Mouse (Mus musculus): ENCODE measurements around the gene Kel. TPM values are rescaled to one million over a fixed set of nuclear protein-coding genes. Genes with fewer than 3 reads are reported as not detected.

Kel gene
- polyA plus RNA-seq, 1 experiment, result not detected

GRCm38 (mm10) chr6:41701245-41701644 lies 2.9 kb downstream of the Kel start:
- no peak for TF ChIP-seq POLR2A (IDR thresholded peaks at IDR 0.05; ENCODE audit: insufficient read depth, low read depth, low read length)
- TF ChIP-seq CTCF (IDR thresholded peaks at IDR 0.05; ENCODE audit: insufficient read depth, low read depth, low read length), result no peak
- WGBS, result 87% methylated on average over 1 of the region's 1 CpGs

DNA sequence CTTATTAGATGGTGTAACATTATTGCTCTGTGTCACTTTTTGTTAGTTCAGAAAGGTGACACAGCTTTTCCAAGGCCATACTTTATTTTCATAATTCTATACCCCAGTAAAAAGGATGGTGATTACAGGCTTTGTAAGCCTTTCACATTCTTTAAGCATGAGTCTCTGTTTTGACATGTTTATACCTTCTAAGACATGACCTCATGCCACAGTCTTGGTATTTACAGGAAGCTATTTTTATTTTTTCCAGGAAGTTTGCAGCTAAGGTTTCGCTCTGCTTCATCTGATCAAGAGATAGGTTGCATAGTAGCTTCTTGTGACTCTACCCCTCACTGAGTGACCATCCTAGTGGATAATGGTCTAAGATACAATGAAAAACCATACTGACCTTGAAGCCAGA lies 9.7 kb downstream of the Kel start:
- TF ChIP-seq POLR2A (IDR thresholded peaks at IDR 0.05; ENCODE audit: insufficient read depth, low read depth, low read length) (no peak), CTCF (IDR thresholded peaks at IDR 0.05; ENCODE audit: insufficient read depth, low read depth, low read length) (no peak)
- 88% methylated on average over 1 of the region's 1 CpGs for WGBS
- Histone ChIP-seq H3K4me3 (ENCODE audit: insufficient read depth, low read depth, low read length) (no peak overlapping the region), H3K4me1 (ENCODE audit: control insufficient read depth, insufficient read depth, low read length) (no peaks in the 10 kb centered on the region), H3K27ac (ENCODE audit: insufficient read depth, low read depth, low read length) (no peak overlapping the region)

More at GRCm38 (mm10) chr6:41701245-41701644, 2.9 kb downstream of the Kel start:
- no peaks in the 10 kb centered on the region for H3K4me1 ChIP-seq (ENCODE audit: control insufficient read depth, insufficient read depth, low read length)
- no peak overlapping the region for H3K4me3 ChIP-seq (ENCODE audit: insufficient read depth, low read depth, low read length)
- H3K27ac ChIP-seq (ENCODE audit: insufficient read depth, low read depth, low read length), result no peak overlapping the region

DNA sequence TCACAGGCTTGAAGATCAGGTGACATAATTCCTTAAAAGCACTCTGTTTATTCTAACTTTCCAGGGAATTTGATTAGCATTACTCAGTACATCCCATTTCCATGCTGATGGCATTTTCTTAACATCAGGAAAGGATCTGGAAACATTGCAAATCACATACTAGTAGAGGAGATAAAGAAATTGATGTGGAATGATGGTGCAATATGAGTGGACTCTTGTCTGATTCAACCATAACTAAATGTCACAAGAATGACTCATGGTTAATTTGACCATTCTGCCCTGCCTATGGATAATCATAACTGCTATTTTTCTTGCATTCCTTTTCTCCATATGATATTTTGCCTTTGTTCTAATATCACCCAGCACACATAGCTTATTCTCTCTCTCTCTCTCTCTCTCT lies 11.9 kb downstream of the Kel start:
- H3K27ac ChIP-seq (ENCODE audit: insufficient read depth, low read depth, low read length), result no peak overlapping the region
- TF ChIP-seq POLR2A (IDR thresholded peaks at IDR 0.05; ENCODE audit: insufficient read depth, low read depth, low read length) (no peak), CTCF (IDR thresholded peaks at IDR 0.05; ENCODE audit: insufficient read depth, low read depth, low read length) (no peak)
- H3K4me3 ChIP-seq (ENCODE audit: insufficient read depth, low read depth, low read length), result no peak overlapping the region
- no peaks in the 10 kb centered on the region for H3K4me1 ChIP-seq (ENCODE audit: control insufficient read depth, insufficient read depth, low read length)

DNA sequence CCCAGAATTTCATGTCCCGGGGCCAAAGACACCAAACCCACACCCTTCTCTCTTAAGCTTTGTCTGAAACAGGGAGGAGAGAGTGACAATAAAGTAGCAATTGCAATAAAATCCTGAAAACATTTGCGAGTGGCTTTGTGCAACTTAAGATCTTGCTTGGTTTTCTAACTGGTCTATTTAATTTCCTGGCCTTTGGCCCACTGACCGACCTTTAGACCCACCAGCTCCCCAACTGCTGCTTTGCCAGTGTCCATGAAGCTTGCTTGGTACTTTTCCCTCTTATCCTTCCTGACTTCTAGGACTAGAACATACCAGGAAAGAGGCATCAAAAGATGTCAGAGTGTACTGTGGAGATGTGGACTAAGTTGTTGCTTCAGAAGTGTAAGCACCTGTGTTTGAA lies 18.5 kb downstream of the Kel start:
- Histone ChIP-seq H3K27ac (ENCODE audit: insufficient read depth, low read depth, low read length) (no peak overlapping the region), H3K4me1 (ENCODE audit: control insufficient read depth, insufficient read depth, low read length) (no peaks in the 10 kb centered on the region), H3K4me3 (ENCODE audit: insufficient read depth, low read depth, low read length) (no peak overlapping the region)
- TF ChIP-seq POLR2A (IDR thresholded peaks at IDR 0.05; ENCODE audit: insufficient read depth, low read depth, low read length) (no peak), CTCF (IDR thresholded peaks at IDR 0.05; ENCODE audit: insufficient read depth, low read depth, low read length) (no peak)
- 91% methylated on average over 3 of the region's 3 CpGs for WGBS

GRCm38 (mm10) chr6:41684911-41685310 lies 19.2 kb downstream of the Kel start:
- 90% methylated on average over 5 of the region's 5 CpGs for WGBS
- no peak overlapping the region for H3K4me3 ChIP-seq (ENCODE audit: insufficient read depth, low read depth, low read length)
- TF ChIP-seq CTCF (IDR thresholded peaks at IDR 0.05; ENCODE audit: insufficient read depth, low read depth, low read length) (no peak), POLR2A (IDR thresholded peaks at IDR 0.05; ENCODE audit: insufficient read depth, low read depth, low read length) (no peak)
- H3K27ac ChIP-seq (ENCODE audit: insufficient read depth, low read depth, low read length), result no peak overlapping the region
- no peaks in the 10 kb centered on the region for H3K4me1 ChIP-seq (ENCODE audit: control insufficient read depth, insufficient read depth, low read length)

- 90% methylated on average over 2 of the region's 2 CpGs for WGBS
- H3K4me3 ChIP-seq (ENCODE audit: insufficient read depth, low read depth, low read length), result no peak within 1 kb of the TSS
- TF ChIP-seq POLR2A (IDR thresholded peaks at IDR 0.05; ENCODE audit: insufficient read depth, low read depth, low read length) (no peak), CTCF (IDR thresholded peaks at IDR 0.05; ENCODE audit: insufficient read depth, low read depth, low read length) (no peak)
- no peaks in the 10 kb centered on the region for H3K4me1 ChIP-seq (ENCODE audit: control insufficient read depth, insufficient read depth, low read length)
- H3K27ac ChIP-seq (ENCODE audit: insufficient read depth, low read depth, low read length), result no peak within 1 kb of the TSS
Measured at GRCm38 (mm10) chr6:41684131-41684530, 20.0 kb downstream of the Kel start, which contains the start of gene Llcfc1. Gene Llcfc1, plus strand, starts transcription at chr6:41684431.

GRCm38 (mm10) chr6:41681656-41682055 lies 22.5 kb downstream of the Kel start:
- Histone ChIP-seq H3K4me1 (ENCODE audit: control insufficient read depth, insufficient read depth, low read length) (no peaks in the 10 kb centered on the region), H3K27ac (ENCODE audit: insufficient read depth, low read depth, low read length) (no peak overlapping the region), H3K4me3 (ENCODE audit: insufficient read depth, low read depth, low read length) (no peak overlapping the region)
- 90% methylated on average over 5 of the region's 5 CpGs for WGBS
- TF ChIP-seq POLR2A (IDR thresholded peaks at IDR 0.05; ENCODE audit: insufficient read depth, low read depth, low read length) (no peak), CTCF (IDR thresholded peaks at IDR 0.05; ENCODE audit: insufficient read depth, low read depth, low read length) (no peak)

- TF ChIP-seq CTCF (IDR thresholded peaks at IDR 0.05; ENCODE audit: insufficient read depth, low read depth, low read length), result no peak
- TF ChIP-seq POLR2A (IDR thresholded peaks at IDR 0.05; ENCODE audit: insufficient read depth, low read depth, low read length), result no peak
- WGBS, result 78% methylated on average over 1 of the region's 1 CpGs
Measured at GRCm38 (mm10) chr6:41680669-41681068, 23.5 kb downstream of the Kel start, which contains the start of gene Trpv5. Gene Trpv5, minus strand, starts transcription at chr6:41680769.

GRCm38 (mm10) chr6:41676530-41676929 lies 27.6 kb downstream of the Kel start:
- H3K4me1 ChIP-seq (ENCODE audit: control insufficient read depth, insufficient read depth, low read length), result no peaks in the 10 kb centered on the region
- no peak overlapping the region for H3K4me3 ChIP-seq (ENCODE audit: insufficient read depth, low read depth, low read length)
- no peak for TF ChIP-seq CTCF (IDR thresholded peaks at IDR 0.05; ENCODE audit: insufficient read depth, low read depth, low read length)
- TF ChIP-seq POLR2A (IDR thresholded peaks at IDR 0.05; ENCODE audit: insufficient read depth, low read depth, low read length), result no peak
- 93% methylated on average over 2 of the region's 2 CpGs for WGBS
- H3K27ac ChIP-seq (ENCODE audit: insufficient read depth, low read depth, low read length), result no peak overlapping the region

More at GRCm38 (mm10) chr6:41680669-41681068, 23.5 kb downstream of the Kel start, which contains the start of gene Trpv5:
- Histone ChIP-seq H3K4me3 (ENCODE audit: insufficient read depth, low read depth, low read length) (no peak within 1 kb of the TSS), H3K4me1 (ENCODE audit: control insufficient read depth, insufficient read depth, low read length) (no peaks in the 10 kb centered on the region), H3K27ac (ENCODE audit: insufficient read depth, low read depth, low read length) (no peak within 1 kb of the TSS)

DNA sequence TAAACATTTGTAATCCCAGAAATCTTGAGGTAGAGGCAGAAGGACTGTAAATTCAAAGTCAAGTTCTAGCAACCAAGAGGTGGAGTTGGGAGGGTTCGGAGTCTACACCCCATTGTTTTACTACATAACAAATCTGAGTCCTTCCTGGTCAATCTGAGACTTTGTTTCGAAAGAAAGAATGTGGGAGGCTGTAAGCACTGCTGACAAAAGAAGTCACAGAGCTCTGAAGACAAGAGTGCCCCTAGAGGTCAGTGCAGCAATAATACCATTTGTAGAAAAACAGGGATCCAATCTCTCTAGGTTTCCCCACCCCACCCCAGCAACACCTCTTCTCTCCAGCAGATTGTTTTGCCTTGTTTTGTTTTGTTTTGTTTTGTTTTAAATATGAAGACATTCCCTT lies 41.8 kb downstream of the Kel start:
- Histone ChIP-seq H3K4me3 (ENCODE audit: insufficient read depth, low read depth, low read length) (no peak overlapping the region), H3K27ac (ENCODE audit: insufficient read depth, low read depth, low read length) (no peak overlapping the region), H3K4me1 (ENCODE audit: control insufficient read depth, insufficient read depth, low read length) (no peaks in the 10 kb centered on the region)
- no peak for TF ChIP-seq POLR2A (IDR thresholded peaks at IDR 0.05; ENCODE audit: insufficient read depth, low read depth, low read length)
- TF ChIP-seq CTCF (IDR thresholded peaks at IDR 0.05; ENCODE audit: insufficient read depth, low read depth, low read length), result no peak
- 29% methylated on average over 2 of the region's 2 CpGs for WGBS
